Mouse (Mus musculus) mesoderm, embryonic 11.5 days (tissue): ENCODE measurements around the gene Adgrl2.

ENCODE experiments used
- DNase-seq: peaks from one replicate; pipeline ENCODE4 v3.0.0-alpha.2; 2012; ENCODE audit warnings: low read depth, low spot score

Gene Adgrl2

GRCm38 (mm10) chr3:148921966-148922587 is 68.3 kb downstream of the Adgrl2 start:
- no peak for DNase-seq

GRCm38 (mm10) chr3:148920881-148921280 is 69.5 kb downstream of the Adgrl2 start:
- no peak for DNase-seq

GRCm38 (mm10) chr3:148918425-148918824 is 71.9 kb downstream of the Adgrl2 start:
- DNase-seq, result no peak

GRCm38 (mm10) chr3:148917837-148918236 is 72.5 kb downstream of the Adgrl2 start:
- DNase-seq, result no peak

GRCm38 (mm10) chr3:148916226-148916625 is 74.1 kb downstream of the Adgrl2 start:
- DNase-seq, result no peak

- DNase-seq, result no peak
These were observed 77.2 kb downstream of the Adgrl2 start for GRCm38 (mm10) chr3:148912944-148913684.

- no peak for DNase-seq
These were observed 77.8 kb downstream of the Adgrl2 start for GRCm38 (mm10) chr3:148912536-148912935.

- DNase-seq, result no peak
These were observed 82.5 kb downstream of the Adgrl2 start for GRCm38 (mm10) chr3:148907873-148908272.

GRCm38 (mm10) chr3:148907024-148907778 is 83.2 kb downstream of the Adgrl2 start:
- DNase-seq, result no peak

- no peak for DNase-seq
These were observed 84.2 kb downstream of the Adgrl2 start for GRCm38 (mm10) chr3:148905906-148906779.

- no peak for DNase-seq
These were observed 84.9 kb downstream of the Adgrl2 start for GRCm38 (mm10) chr3:148905435-148905834.

GRCm38 (mm10) chr3:148899857-148900256 is 90.5 kb downstream of the Adgrl2 start:
- no peak for DNase-seq

- no peak for DNase-seq
These were observed 90.9 kb downstream of the Adgrl2 start for GRCm38 (mm10) chr3:148899416-148899815.

GRCm38 (mm10) chr3:148898535-148899250 is 91.7 kb downstream of the Adgrl2 start:
- no peak for DNase-seq

- peak; percentile 58 for DNase-seq
These were observed 94.1 kb downstream of the Adgrl2 start for GRCm38 (mm10) chr3:148896281-148896680.

GRCm38 (mm10) chr3:148895396-148896109 is 94.8 kb downstream of the Adgrl2 start:
- no peak for DNase-seq

- no peak for DNase-seq
These were observed 95.5 kb downstream of the Adgrl2 start for GRCm38 (mm10) chr3:148894867-148895266.

- DNase-seq, result no peak
These were observed 102.5 kb downstream of the Adgrl2 start for GRCm38 (mm10) chr3:148887902-148888301.

GRCm38 (mm10) chr3:148886956-148887355 is 103.4 kb downstream of the Adgrl2 start:
- no peak for DNase-seq

- DNase-seq, result no peak
These were observed 104.2 kb downstream of the Adgrl2 start for GRCm38 (mm10) chr3:148885980-148886668.
